Mouse (Mus musculus) heart, embryonic 15.5 days (tissue): ENCODE measurements around the gene 4933406M09Rik. TPM values are rescaled to one million over a fixed set of nuclear protein-coding genes. Genes with fewer than 3 reads are reported as not detected.

ENCODE experiments used
- ATAC-seq: fragments of 200-750 bp; cut with Nextera tagmentation; replicated peaks from 2 replicates; pipeline ENCODE4 v1.8.0; 2017; ENCODE audit warnings: low read depth, moderate TSS enrichment; ENCODE audit not compliant: insufficient number of reproducible peaks, insufficient read depth, low FRiP score
- H3K27ac ChIP-seq: fragments of 300-500 bp; sonication (generic); 2 replicates; pipeline ENCODE4 v1.5.1; 2015; ENCODE audit warnings: mild to moderate bottlenecking, inconsistent platforms
- H3K27me3 ChIP-seq: fragments of 300-500 bp; sonication (generic); 2 replicates; pipeline ENCODE4 v1.6.1; 2015; ENCODE audit warnings: inconsistent platforms
- H3K36me3 ChIP-seq: fragments of 300-500 bp; sonication (generic); 2 replicates; pipeline ENCODE4 v1.6.1; 2015; ENCODE audit warnings: mild to moderate bottlenecking, inconsistent platforms
- H3K4me1 ChIP-seq: fragments of 300-500 bp; sonication (generic); replicated peaks from 2 replicates; pipeline ENCODE4 v1.6.1; 2015; ENCODE audit warnings: inconsistent platforms
- H3K4me2 ChIP-seq: fragments of 300-500 bp; sonication (generic); 2 replicates; pipeline ENCODE4 v1.6.1; 2015; ENCODE audit warnings: inconsistent platforms, mild to moderate bottlenecking, moderate library complexity
- H3K4me3 ChIP-seq: fragments of 300-500 bp; sonication (generic); 2 replicates; pipeline ENCODE4 v1.5.1; 2015; ENCODE audit warnings: mild to moderate bottlenecking, inconsistent platforms
- H3K9ac ChIP-seq: fragments of 300-500 bp; sonication (generic); 2 replicates; pipeline ENCODE4 v1.6.1; 2015; ENCODE audit warnings: mild to moderate bottlenecking, inconsistent platforms
- H3K9me3 ChIP-seq: fragments of 300-500 bp; sonication (generic); replicated peaks from 2 replicates; pipeline ENCODE4 v1.6.1; 2016; ENCODE audit warnings: inconsistent platforms
- WGBS: fragments of 180-500 bp; shearing (Covaris S2); methylation state at CpG from one replicate; pipeline ENCODE4 v1.1.7; 2015; ENCODE audit warnings: mixed read lengths; 5-methylcytosine and 5-hydroxymethylcytosine counted together
- polyA plus RNA-seq: library from polyadenylated mRNA; unstranded; fragments of >200 nt; fragmentation: Nextera tagmentation; extraction: Ambion mirVana; gene quantifications from 2 replicates; pipeline ENCODE4 v1.2.1, GENCODE M21; 2015

The 4933406M09Rik gene
- polyA plus RNA-seq, 1 experiment from 2014 or later = not detected

DNA sequence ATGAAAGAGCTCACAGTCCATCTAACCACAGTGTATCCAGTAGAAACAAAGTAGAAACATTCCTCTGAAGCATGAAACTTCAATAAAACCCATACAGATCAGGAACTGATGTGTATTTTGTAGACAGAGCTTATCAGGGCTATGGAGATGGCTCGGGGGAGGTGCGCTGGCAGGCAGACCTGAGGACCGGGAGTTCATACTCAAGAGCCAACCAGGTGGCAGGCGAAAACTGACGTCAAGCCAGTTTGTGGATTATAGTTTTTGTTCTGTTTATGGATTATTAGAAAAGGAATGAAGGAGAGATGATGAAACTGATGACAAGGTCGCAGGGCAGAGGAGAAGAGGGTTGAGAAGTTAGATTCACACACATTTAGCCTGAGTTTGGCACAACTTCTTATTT lies 54.7 kb downstream of the 4933406M09Rik start:
- H3K27me3 ChIP-seq = no peaks in the 10 kb centered on the region
- H3K9ac ChIP-seq = no peak overlapping the region
- H3K4me3 ChIP-seq = no peak overlapping the region
- WGBS = 85% methylated on average over 6 of the region's 6 CpGs
- H3K4me1 ChIP-seq = no peaks in the 10 kb centered on the region
- no peaks in the 10 kb centered on the region for H3K9me3 ChIP-seq
- H3K27ac ChIP-seq = no peak overlapping the region
- ATAC-seq = no peak
- H3K36me3 ChIP-seq = no peaks in the 10 kb centered on the region
- H3K4me2 ChIP-seq = no peak overlapping the region

Other genes starting within 250 kb of the 4933406M09Rik start
- gene Chil1, start 203.8 kb upstream of the 4933406M09Rik start, polyA plus RNA-seq = 0.77 and 0.96 TPM in 2 replicates
- gene Mybph, start 192.5 kb upstream of the 4933406M09Rik start, polyA plus RNA-seq = 0.28 and 0.76 TPM in 2 replicates
- gene Adora1, start 150.5 kb upstream of the 4933406M09Rik start, polyA plus RNA-seq = 18.5 and 20.5 TPM in 2 replicates
- 0.98 and 2.0 TPM in 2 replicates for gene Myog, start 96.0 kb upstream of the 4933406M09Rik start, polyA plus RNA-seq
- gene Ppfia4, start 53.0 kb upstream of the 4933406M09Rik start, polyA plus RNA-seq = 9.7 and 10.3 TPM in 2 replicates
- 53.0 and 58.1 TPM in 2 replicates for gene Tmem183a, start 24.0 kb upstream of the 4933406M09Rik start, polyA plus RNA-seq
- 37.4 and 45.4 TPM in 2 replicates for gene Cyb5r1, start 19.6 kb downstream of the 4933406M09Rik start, polyA plus RNA-seq
- 139 and 142 TPM in 2 replicates for gene Adipor1, start 29.4 kb downstream of the 4933406M09Rik start, polyA plus RNA-seq
- 17.5 and 19.9 TPM in 2 replicates for gene Klhl12, start 69.6 kb downstream of the 4933406M09Rik start, polyA plus RNA-seq
- gene Rabif, start 108.7 kb downstream of the 4933406M09Rik start, polyA plus RNA-seq = 25.8 and 29.3 TPM in 2 replicates
- not detected in 2 replicates for gene Mgat4e, start 163.7 kb downstream of the 4933406M09Rik start, polyA plus RNA-seq
- gene Kdm5b, start 174.2 kb downstream of the 4933406M09Rik start, polyA plus RNA-seq = 25.9 and 32.0 TPM in 2 replicates